Mouse (Mus musculus) thymus, adult 2 months (tissue): ENCODE measurements around the gene Atl1. TPM values are rescaled to one million over a fixed set of nuclear protein-coding genes. Genes with fewer than 3 reads are reported as not detected.

Experiments used
- DNase-seq: peaks from one replicate; pipeline ENCODE4 v3.0.0; 2021
- H3K27ac ChIP-seq: fragments of 200-500 bp; 2 replicates; pipeline ENCODE4 v1.5.1; 2012; ENCODE audit warnings: low read length, control low read depth; ENCODE audit not compliant: control insufficient read depth, insufficient read depth
- H3K27me3 ChIP-seq: fragments of 200-500 bp; 2 replicates; pipeline ENCODE4 v1.6.1; 2012; ENCODE audit warnings: mild to moderate bottlenecking, low read length, moderate library complexity, mixed read lengths; ENCODE audit not compliant: control insufficient read depth, insufficient read depth
- H3K36me3 ChIP-seq: fragments of 200-500 bp; 2 replicates; pipeline ENCODE4 v1.6.1; 2012; ENCODE audit warnings: mild to moderate bottlenecking, low read length, moderate library complexity; ENCODE audit not compliant: control insufficient read depth, insufficient read depth
- H3K4me1 ChIP-seq: fragments of 200-500 bp; replicated peaks from 2 replicates; pipeline ENCODE4 v1.6.1; 2012; ENCODE audit warnings: low read length; ENCODE audit not compliant: control insufficient read depth, insufficient read depth
- H3K4me3 ChIP-seq: fragments of 200-500 bp; 2 replicates; pipeline ENCODE4 v1.5.1; 2012; ENCODE audit warnings: mild to moderate bottlenecking, low read length, control low read depth, moderate library complexity; ENCODE audit not compliant: control insufficient read depth, insufficient read depth
- CTCF ChIP-seq: fragments of 200-500 bp; IDR thresholded peaks from 2 replicates; pipeline ENCODE4 v1.5.1; 2012; ENCODE audit warnings: mild to moderate bottlenecking, control low read depth, low read length, moderate library complexity, borderline replicate concordance; ENCODE audit not compliant: control insufficient read depth, poor library complexity, insufficient read depth; ENCODE audit errors: extremely low read depth
- POLR2A ChIP-seq: fragments of 200-500 bp; IDR thresholded peaks from 2 replicates; pipeline ENCODE4 v1.6.1; 2012; ENCODE audit warnings: mild to moderate bottlenecking, low read length, control low read depth, moderate library complexity; ENCODE audit not compliant: control insufficient read depth, poor library complexity, insufficient read depth; ENCODE audit errors: extremely low read depth
- WGBS: fragments of 180-500 bp; shearing (Covaris S2); methylation state at CpG from one replicate; pipeline ENCODE4 v1.1.7; 2018; 5-methylcytosine and 5-hydroxymethylcytosine counted together
- polyA plus RNA-seq: library from polyadenylated mRNA; depleted of rRNA; stranded (reverse); fragments of >200 nt; gene quantifications from 2 replicates; pipeline ENCODE4 v1.2.3, GENCODE M21; 2012

Gene Atl1
- polyA plus RNA-seq, 1 experiment = 0.75 TPM

DNA sequence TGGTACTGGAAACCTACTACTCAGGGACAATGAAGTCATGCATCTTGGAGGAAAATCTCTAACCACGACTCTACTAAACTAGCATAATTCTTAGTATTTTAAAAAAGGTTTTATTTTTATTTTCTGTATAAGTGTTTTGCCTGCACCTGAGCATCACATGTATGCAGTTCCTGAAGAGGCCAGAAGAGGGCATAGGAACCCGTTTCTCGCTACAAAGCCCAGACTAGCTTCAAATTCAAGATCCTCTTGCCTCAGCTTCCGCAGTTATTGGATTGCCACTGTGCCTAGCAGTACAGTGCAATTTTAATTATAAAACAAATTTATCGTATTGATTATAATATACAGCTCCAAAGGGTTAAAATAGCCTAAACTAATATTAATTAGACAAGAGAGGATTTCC is 31.6 kb downstream of the Atl1 start:
- H3K27me3 ChIP-seq = no peaks in the 10 kb centered on the region
- WGBS = 17% methylated on average over 5 of the region's 5 CpGs
- no peaks in the 10 kb centered on the region for H3K4me1 ChIP-seq
- TF ChIP-seq POLR2A = no peak
- TF ChIP-seq CTCF = no peak
- DNase-seq = peak; percentile 41
- no peak overlapping the region for H3K4me3 ChIP-seq
- H3K27ac ChIP-seq = no peak overlapping the region
- no peaks in the 10 kb centered on the region for H3K36me3 ChIP-seq

DNA sequence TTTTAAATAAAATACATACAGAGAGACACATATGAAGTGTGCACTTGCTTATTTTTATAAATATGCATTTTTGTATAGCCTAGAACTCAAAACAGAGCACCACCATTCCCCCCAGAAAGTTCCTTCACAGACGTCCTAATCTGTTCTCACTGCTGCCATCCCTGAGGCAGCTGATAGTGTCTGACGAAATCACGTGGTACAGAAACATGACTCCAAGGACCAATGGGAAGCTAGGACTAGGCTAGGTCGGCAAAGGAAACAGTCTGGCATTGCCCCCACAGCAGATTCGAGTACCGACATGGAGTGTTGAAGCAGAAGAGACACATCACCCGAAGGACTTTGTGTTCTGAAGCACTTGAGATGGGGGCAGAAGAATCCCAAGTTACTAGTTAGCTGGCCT is 34.3 kb downstream of the Atl1 start:
- H3K27me3 ChIP-seq = no peaks in the 10 kb centered on the region
- H3K27ac ChIP-seq = no peak overlapping the region
- TF ChIP-seq CTCF (no peak), POLR2A (no peak)
- WGBS = 80% methylated on average over 7 of the region's 7 CpGs
- H3K4me1 ChIP-seq = no peaks in the 10 kb centered on the region
- H3K4me3 ChIP-seq = no peak overlapping the region
- no peak for DNase-seq
- H3K36me3 ChIP-seq = no peaks in the 10 kb centered on the region

DNA sequence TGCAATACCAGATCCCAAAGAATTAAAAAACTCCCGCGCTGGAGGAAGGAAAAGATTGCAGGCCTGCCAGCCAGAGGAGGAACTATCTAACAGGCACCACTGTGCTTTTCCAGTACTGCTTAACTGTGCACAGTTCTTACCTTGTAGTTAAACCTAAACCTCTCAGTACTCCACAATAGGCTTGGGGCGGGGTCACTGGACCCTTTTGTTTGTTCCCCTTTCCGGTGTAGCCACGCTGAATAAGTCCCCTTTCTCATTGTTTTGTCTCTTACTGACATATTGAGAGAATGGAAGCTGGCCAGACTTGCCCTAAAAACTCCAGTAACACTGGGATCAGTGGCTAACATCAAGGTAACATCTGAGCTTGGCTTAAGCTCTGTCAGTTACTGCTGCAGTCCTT is 45.3 kb downstream of the Atl1 start:
- Histone ChIP-seq H3K27me3 (no peaks in the 10 kb centered on the region), H3K27ac (no peak overlapping the region), H3K4me3 (no peak overlapping the region), H3K4me1 (no peaks in the 10 kb centered on the region), H3K36me3 (no peaks in the 10 kb centered on the region)
- no peak for TF ChIP-seq POLR2A
- TF ChIP-seq CTCF = no peak
- WGBS = 85% methylated on average over 5 of the region's 5 CpGs
- no peak for DNase-seq

DNA sequence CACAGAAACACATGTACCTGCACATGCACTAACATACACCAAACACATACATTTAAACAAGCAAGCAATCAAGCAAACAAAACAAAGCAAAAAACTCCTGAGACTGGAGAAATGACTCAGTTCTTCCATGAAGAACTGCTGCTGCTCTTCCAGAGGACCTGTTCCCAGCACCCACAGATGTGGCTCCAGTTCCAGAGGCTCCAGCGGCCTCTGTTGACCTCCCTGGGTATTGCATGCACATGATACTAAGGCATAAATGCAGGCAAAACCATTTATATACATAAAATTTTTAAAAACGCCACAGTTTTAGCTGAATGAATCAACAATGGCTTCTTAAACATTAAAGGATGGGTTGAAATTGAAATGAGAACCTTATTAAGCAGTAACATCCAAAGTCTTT is 46.9 kb downstream of the Atl1 start:
- peak; percentile 9 for DNase-seq
- Histone ChIP-seq H3K36me3 (no peaks in the 10 kb centered on the region), H3K27me3 (no peaks in the 10 kb centered on the region), H3K4me3 (no peak overlapping the region), H3K27ac (no peak overlapping the region), H3K4me1 (no peaks in the 10 kb centered on the region)
- TF ChIP-seq CTCF = no peak
- no peak for TF ChIP-seq POLR2A
- WGBS = 89% methylated on average over 2 of the region's 2 CpGs

DNA sequence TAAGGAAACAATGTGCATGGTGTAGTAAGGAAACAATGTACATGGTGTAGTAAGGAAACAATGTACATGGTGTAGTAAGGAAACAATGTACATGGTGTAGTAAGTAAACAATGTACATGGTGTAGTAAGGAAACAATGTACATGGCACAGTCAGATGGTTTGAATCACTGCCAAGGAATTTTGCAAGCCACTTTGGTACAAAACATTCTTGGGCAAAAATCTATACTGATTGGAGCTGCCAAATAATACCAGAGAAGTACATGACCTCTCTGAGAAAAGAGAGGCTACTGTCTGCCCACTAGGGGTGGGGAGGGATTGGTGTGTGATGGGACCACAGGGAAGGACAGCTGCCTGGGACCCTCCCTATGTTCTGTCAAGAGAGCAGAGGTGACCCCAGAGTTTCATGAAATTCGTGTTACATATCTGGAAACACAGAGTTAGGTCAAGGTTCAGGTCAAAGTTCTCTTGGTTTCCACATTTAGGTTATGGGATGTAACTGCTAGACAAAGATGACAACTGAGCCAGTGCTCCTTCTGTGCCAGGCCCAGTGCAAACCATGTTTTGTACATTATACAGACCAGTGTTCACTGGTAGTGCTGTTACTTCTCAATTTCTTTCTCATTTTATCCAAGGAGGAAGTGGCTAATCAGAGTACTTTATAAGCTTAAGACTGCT is 49.4 kb downstream of the Atl1 start:
- Histone ChIP-seq H3K27ac (no peak overlapping the region), H3K27me3 (no peaks in the 10 kb centered on the region), H3K4me1 (no peaks in the 10 kb centered on the region), H3K36me3 (no peaks in the 10 kb centered on the region), H3K4me3 (no peak overlapping the region)
- 87% methylated on average over 1 of the region's 1 CpGs for WGBS
- DNase-seq = no peak
- TF ChIP-seq CTCF (no peak), POLR2A (no peak)

DNA sequence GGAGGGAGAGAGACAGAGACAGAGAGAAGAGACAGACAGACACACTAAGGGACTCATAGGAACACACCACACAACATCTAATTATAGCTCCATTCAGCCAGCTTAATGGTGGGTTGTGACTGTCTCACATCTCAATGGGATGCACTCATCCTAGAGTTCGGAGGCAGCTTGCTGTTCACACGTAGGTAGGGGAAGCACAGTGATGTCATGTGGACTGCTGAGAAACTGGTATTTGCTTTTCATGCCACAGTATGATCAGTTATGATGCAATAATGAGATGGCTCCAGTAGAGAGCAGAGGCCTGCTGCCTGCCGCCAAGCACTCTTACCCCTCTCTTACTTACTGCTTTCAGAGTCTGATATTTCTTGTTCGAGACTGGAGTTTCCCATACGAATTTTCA is 53.4 kb downstream of the Atl1 start:
- TF ChIP-seq POLR2A (no peak), CTCF (no peak)
- 96% methylated on average over 5 of the region's 5 CpGs for WGBS

DNA sequence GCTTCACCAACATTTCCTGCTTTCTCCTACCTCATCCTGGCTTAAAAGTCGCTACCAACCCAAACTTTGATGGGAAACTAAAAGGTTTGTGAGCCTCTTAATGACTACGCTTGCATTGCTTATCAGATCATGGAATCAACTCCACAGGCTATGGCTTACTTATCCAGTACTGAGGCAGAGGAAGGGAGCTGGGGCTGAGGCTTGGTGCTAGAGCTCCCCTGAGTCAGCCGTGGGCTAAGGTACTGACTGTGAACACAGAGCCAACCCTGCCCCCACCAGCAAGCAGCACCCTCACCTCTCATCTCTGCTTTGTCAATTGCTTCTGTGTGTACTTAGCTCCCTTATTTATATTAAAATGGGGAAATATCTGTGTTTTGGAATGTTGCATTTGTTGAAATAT is 55.1 kb downstream of the Atl1 start:
- H3K27me3 ChIP-seq = no peaks in the 10 kb centered on the region
- TF ChIP-seq POLR2A = no peak
- no peak for TF ChIP-seq CTCF
- no peaks in the 10 kb centered on the region for H3K36me3 ChIP-seq
- 81% methylated on average over 3 of the region's 3 CpGs for WGBS
- no peak overlapping the region for H3K27ac ChIP-seq
- H3K4me1 ChIP-seq = no peaks in the 10 kb centered on the region
- no peak for DNase-seq
- no peak overlapping the region for H3K4me3 ChIP-seq

More for the DNA sequence above, 53.4 kb downstream of the Atl1 start:
- H3K27me3 ChIP-seq = no peaks in the 10 kb centered on the region
- H3K4me1 ChIP-seq = no peaks in the 10 kb centered on the region
- H3K27ac ChIP-seq = no peak overlapping the region
- H3K4me3 ChIP-seq = no peak overlapping the region
- no peak for DNase-seq
- H3K36me3 ChIP-seq = no peaks in the 10 kb centered on the region
